8 mouse cellular contexts compared by ENCODE assay signal in the genomic region with DNA sequence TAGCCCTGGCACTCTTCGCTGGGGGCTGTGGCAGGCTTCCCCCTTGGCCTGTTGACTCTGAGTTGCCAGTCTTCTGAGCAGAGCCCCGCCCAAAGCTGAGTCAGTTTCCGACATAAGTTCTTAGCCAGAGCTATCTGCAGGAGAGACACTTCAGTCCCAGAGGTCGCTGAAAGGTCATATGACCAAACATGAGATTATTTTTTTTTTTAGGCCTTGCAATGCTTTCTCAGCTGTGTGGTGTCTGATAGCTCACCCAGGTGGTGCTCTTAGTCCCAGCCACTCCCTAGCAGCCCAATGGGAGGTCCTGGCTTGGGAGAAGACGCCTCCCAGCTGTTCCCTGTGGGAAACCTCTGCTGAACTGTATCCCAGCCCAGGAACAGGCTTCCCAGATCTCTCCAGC. TPM values are rescaled to one million over a fixed set of nuclear protein-coding genes. Genes with fewer than 3 reads are reported as not detected.
A peak's percentile ranks its signal among the peaks of the same experiment; 100 is the strongest.
DNase-seq lines count a peak whose midpoint lies in the region; ATAC-seq and TF ChIP-seq lines count a peak whose summit lies in the region.

No protein-coding gene starts in this region.

- H3K4me3 ChIP-seq in midbrain, embryonic 10.5 days, result no peak overlapping the region
- H3K4me3 ChIP-seq in midbrain, embryonic 14.5 days (replicated peaks; ENCODE audit: low read depth, low read length), result no peak overlapping the region
- no peak overlapping the region for H3K4me3 ChIP-seq in limb, embryonic 15.5 days
- H3K4me3 ChIP-seq in small intestine, adult 2 months (ENCODE audit: low read depth, low read length), result no peak overlapping the region
- H3K4me3 ChIP-seq in forebrain, embryonic 11.5 days (ENCODE audit: low read depth, low read length), result no peak overlapping the region

- H3K9ac ChIP-seq in midbrain, embryonic 14.5 days (replicated peaks; ENCODE audit: low read length), result no peak overlapping the region
- H3K9ac ChIP-seq in limb, embryonic 15.5 days, result no peak overlapping the region
- no peak overlapping the region for H3K9ac ChIP-seq in forebrain, embryonic 11.5 days (ENCODE audit: low read length)

- 72% methylated on average over 5 of the region's 5 CpGs for WGBS in midbrain, embryonic 10.5 days
- 84% methylated on average over 5 of the region's 5 CpGs for WGBS in midbrain, embryonic 14.5 days
- 60% methylated on average over 5 of the region's 5 CpGs for WGBS in limb, embryonic 15.5 days
- WGBS in small intestine, adult 2 months, result 29% methylated on average over 5 of the region's 5 CpGs
- WGBS in forebrain, embryonic 11.5 days, result 83% methylated on average over 5 of the region's 5 CpGs

- H3K36me3 ChIP-seq in midbrain, embryonic 10.5 days, result peaks cover 72% of the 10 kb centered on the region
- H3K36me3 ChIP-seq in midbrain, embryonic 14.5 days (ENCODE audit: control insufficient read depth, insufficient read depth, low read length), result peaks cover 39% of the 10 kb centered on the region
- peaks cover 53% of the 10 kb centered on the region for H3K36me3 ChIP-seq in limb, embryonic 15.5 days
- peaks cover 5% of the 10 kb centered on the region; the same call in 1 of the 2 replicates for H3K36me3 ChIP-seq in small intestine, adult 2 months (ENCODE audit: control insufficient read depth, insufficient read depth, low read length)
- peaks cover 4% of the 10 kb centered on the region; the same call in 1 of the 2 replicates for H3K36me3 ChIP-seq in forebrain, embryonic 11.5 days (ENCODE audit: control insufficient read depth, insufficient read depth, low read length)

- intact Hi-C loops in heart, postnatal 14 days (cut with DNase I), result no loop called here

- no peaks in the 10 kb centered on the region for H3K9me3 ChIP-seq in midbrain, embryonic 10.5 days (replicated peaks)
- no peaks in the 10 kb centered on the region for H3K9me3 ChIP-seq in midbrain, embryonic 14.5 days (ENCODE audit: control insufficient read depth, low read length)
- no peaks in the 10 kb centered on the region for H3K9me3 ChIP-seq in limb, embryonic 15.5 days
- no peaks in the 10 kb centered on the region for H3K9me3 ChIP-seq in forebrain, embryonic 11.5 days (ENCODE audit: control insufficient read depth, low read length)

- TF ChIP-seq POLR2A in small intestine, adult 2 months (IDR thresholded peaks at IDR 0.05; ENCODE audit: low read depth, low read length), result peak; percentile 19; the same call in 1 of the 2 replicates

- DNase-seq in midbrain, embryonic 10.5 days (ENCODE audit: low spot score), result no peak
- DNase-seq in midbrain, embryonic 14.5 days, result no peak
- peak; percentile 42 for DNase-seq in embryo, embryonic 10.5 days (ENCODE audit: low spot score)
- DNase-seq in heart, postnatal 14 days, result peak; percentile 66 to 72
- no peak for DNase-seq in forebrain, embryonic 11.5 days (ENCODE audit: low spot score)

- H3K27me3 ChIP-seq in midbrain, embryonic 10.5 days (ENCODE audit: low read depth, poor library complexity, severe bottlenecking), result no peaks in the 10 kb centered on the region
- H3K27me3 ChIP-seq in midbrain, embryonic 14.5 days (ENCODE audit: control insufficient read depth, insufficient read depth, low read length), result no peaks in the 10 kb centered on the region
- no peaks in the 10 kb centered on the region for H3K27me3 ChIP-seq in limb, embryonic 15.5 days
- no peaks in the 10 kb centered on the region for H3K27me3 ChIP-seq in small intestine, adult 2 months (ENCODE audit: control insufficient read depth, insufficient read depth, low read length)
- H3K27me3 ChIP-seq in forebrain, embryonic 11.5 days (ENCODE audit: control insufficient read depth, insufficient read depth, low read length), result no peaks in the 10 kb centered on the region

- TF ChIP-seq CTCF in small intestine, adult 2 months (IDR thresholded peaks at IDR 0.05; ENCODE audit: extremely low read depth, insufficient read length, insufficient replicate concordance, low read depth, low read length), result no peak

- peaks cover 81% of the 10 kb centered on the region for H3K4me1 ChIP-seq in midbrain, embryonic 10.5 days
- peaks cover 21% of the 10 kb centered on the region for H3K4me1 ChIP-seq in midbrain, embryonic 14.5 days (ENCODE audit: control insufficient read depth, insufficient read depth, low read length)
- peaks cover 58% of the 10 kb centered on the region for H3K4me1 ChIP-seq in limb, embryonic 15.5 days
- H3K4me1 ChIP-seq in small intestine, adult 2 months (ENCODE audit: control insufficient read depth, insufficient read depth, insufficient read length, low read length), result peaks cover 26% of the 10 kb centered on the region
- H3K4me1 ChIP-seq in forebrain, embryonic 11.5 days (replicated peaks; ENCODE audit: control insufficient read depth, insufficient read depth, low read length), result peaks cover 11% of the 10 kb centered on the region; the same call in 1 of the 2 replicates

- no peak overlapping the region for H3K4me2 ChIP-seq in midbrain, embryonic 14.5 days (ENCODE audit: low read length)
- H3K4me2 ChIP-seq in limb, embryonic 15.5 days, result no peak overlapping the region
- H3K4me2 ChIP-seq in forebrain, embryonic 11.5 days (ENCODE audit: low read depth, low read length, severe bottlenecking), result no peak overlapping the region

- ATAC-seq in midbrain, embryonic 14.5 days (ENCODE audit: low FRiP score, low TSS enrichment), result no peak
- ATAC-seq in limb, embryonic 15.5 days (ENCODE audit: insufficient number of reproducible peaks, low FRiP score, low TSS enrichment, low read depth), result no peak
- ATAC-seq in forebrain, embryonic 11.5 days (replicated peaks; ENCODE audit: low FRiP score), result no peak
- ATAC-seq in erythroid progenitor cell, adult 5-6 weeks (replicated peaks; ENCODE audit: low FRiP score, poor library complexity, severe bottlenecking), result no peak

- peak overlapping the region; percentile 71 for H3K27ac ChIP-seq in midbrain, embryonic 10.5 days (replicated peaks)
- H3K27ac ChIP-seq in midbrain, embryonic 14.5 days (replicated peaks; ENCODE audit: low read depth, low read length), result no peak overlapping the region
- H3K27ac ChIP-seq in limb, embryonic 15.5 days, result peak overlapping the region; percentile 67
- peak overlapping the region; percentile 67 for H3K27ac ChIP-seq in small intestine, adult 2 months (ENCODE audit: insufficient read depth, low read depth, low read length)
- no peak overlapping the region for H3K27ac ChIP-seq in forebrain, embryonic 11.5 days (ENCODE audit: low read depth, low read length)

RNA-seq across cellular contexts. Expression of a gene that starts 22.7 kb away (rescaled TPM):
- polyA plus RNA-seq in midbrain, embryonic 10.5 days (2016; fragmentation: Nextera tagmentation; extraction: Ambion mirVana), result 24.6 and 27.8 TPM in 2 replicates
- polyA plus RNA-seq in midbrain, embryonic 14.5 days (2014; fragmentation: Nextera tagmentation; extraction: Ambion mirVana), result 36.5 and 38.5 TPM in 2 replicates
- 10 to 100 TPM; 47.6 to 50.0 TPM for total RNA-seq in heart, postnatal 14 days (2021)
- polyA plus RNA-seq in limb, embryonic 15.5 days (2015; fragmentation: Nextera tagmentation; extraction: Ambion mirVana), result 14.6 and 15.1 TPM in 2 replicates
- 42.3 and 54.8 TPM in 2 replicates for polyA plus RNA-seq in small intestine, adult 2 months (2012; rRNA removed)
- polyA plus RNA-seq in forebrain, embryonic 11.5 days (2014; fragmentation: Nextera tagmentation; extraction: Ambion mirVana), result 30.7 and 39.5 TPM in 2 replicates
- 4.2 and 9.4 TPM in 2 replicates for total RNA-seq in erythroid progenitor cell, adult 5-6 weeks (2015; ENCODE audit: low replicate concordance)
- 5.5 and 7.7 TPM in 2 replicates for total RNA-seq in erythroid progenitor cell, adult 5-6 weeks (2017; ENCODE audit: low replicate concordance)

Comparison
In these comparisons a context has a peak if more than half of its experiments do, and no peak if none do; other contexts are left out.
1. H3K27ac ChIP-seq: peak in midbrain, embryonic 10.5 days (single experiment), limb, embryonic 15.5 days (single experiment) and small intestine, adult 2 months (single experiment); none in midbrain, embryonic 14.5 days (single experiment) and forebrain, embryonic 11.5 days (single experiment).
2. DNase-seq: peak in embryo, embryonic 10.5 days (single experiment) and heart, postnatal 14 days (2 of 2); none in midbrain, embryonic 10.5 days (single experiment), midbrain, embryonic 14.5 days (single experiment) and forebrain, embryonic 11.5 days (single experiment).